Mouse (Mus musculus) G1E (cell line): ENCODE measurements around the gene Cacng7.

Experiments
- CTCF ChIP-seq: IDR thresholded peaks from 2 replicates; pipeline ENCODE4 v1.5.1; 2012; ENCODE audit warnings: low read depth, low read length, inconsistent platforms, mixed read lengths
- GATA1 ChIP-seq: IDR thresholded peaks from 2 replicates; pipeline ENCODE4 v1.6.1; 2012; ENCODE audit warnings: borderline replicate concordance, low read length, inconsistent platforms, mixed read lengths
- GATA2 ChIP-seq: IDR thresholded peaks from 2 replicates; pipeline ENCODE4 v1.6.1; 2012; ENCODE audit warnings: low read depth, low read length, inconsistent platforms, borderline replicate concordance
- POLR2AphosphoS5 ChIP-seq: IDR thresholded peaks from 2 replicates; pipeline ENCODE4 v1.6.1; 2012; ENCODE audit warnings: low read depth, low read length, inconsistent platforms; ENCODE audit not compliant: insufficient replicate concordance
- TAL1 ChIP-seq: conservative IDR thresholded peaks from 2 replicates; pipeline ENCODE4 v1.6.1; 2012; ENCODE audit warnings: low read depth, low read length, inconsistent platforms, mixed read lengths

GRCm38 (mm10) chr7:3365547-3366279 is 33.0 kb downstream of the Cacng7 start:
- TF ChIP-seq CTCF: no peak
- TF ChIP-seq GATA1: no peak
- no peak for TF ChIP-seq TAL1
- no peak for TF ChIP-seq GATA2
- no peak for TF ChIP-seq POLR2AphosphoS5
